Mouse (Mus musculus) gastrocnemius, postnatal 10 days (tissue): Measurements from ENCODE around the gene Tbck. TPM values are rescaled to one million over a fixed set of nuclear protein-coding genes. Genes with fewer than 3 reads are reported as not detected.

ENCODE experiments used
- DNase-seq: peaks from one replicate; pipeline ENCODE4 v3.0.0; 2021; ENCODE audit warnings: mixed read lengths
- total RNA-seq, 2 experiments: library from RNA; stranded (reverse); gene quantifications; 2 replicates each; pipeline ENCODE4 v1.2.3; 2021

Tbck gene
- total RNA-seq, 2 experiments from 2014 or later = 11.0 to 11.1 TPM

DNA sequence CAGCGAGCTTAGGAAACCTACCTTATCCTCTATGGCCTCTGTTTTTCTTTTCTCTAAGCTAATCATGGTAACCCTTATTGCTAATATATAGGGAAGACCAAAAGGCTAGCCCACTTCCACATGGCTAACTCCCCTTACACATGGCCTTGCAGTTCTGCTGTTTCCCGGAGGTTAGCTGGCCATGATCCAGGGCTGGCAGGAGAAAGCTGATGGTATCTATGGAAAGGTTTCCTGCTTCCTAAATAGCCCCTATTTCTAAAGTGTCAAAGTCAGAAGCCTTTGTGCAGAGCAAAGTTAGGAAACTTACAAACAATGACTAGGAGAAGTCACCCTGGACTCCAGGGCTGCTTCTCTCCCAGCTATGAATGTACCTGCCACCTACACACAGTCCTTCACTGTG is 184.9 kb downstream of the Tbck start:
- peak; percentile 16 for DNase-seq

GRCm38 (mm10) chr3:132870079-132870478 is 186.1 kb downstream of the Tbck start:
- DNase-seq = no peak

DNA sequence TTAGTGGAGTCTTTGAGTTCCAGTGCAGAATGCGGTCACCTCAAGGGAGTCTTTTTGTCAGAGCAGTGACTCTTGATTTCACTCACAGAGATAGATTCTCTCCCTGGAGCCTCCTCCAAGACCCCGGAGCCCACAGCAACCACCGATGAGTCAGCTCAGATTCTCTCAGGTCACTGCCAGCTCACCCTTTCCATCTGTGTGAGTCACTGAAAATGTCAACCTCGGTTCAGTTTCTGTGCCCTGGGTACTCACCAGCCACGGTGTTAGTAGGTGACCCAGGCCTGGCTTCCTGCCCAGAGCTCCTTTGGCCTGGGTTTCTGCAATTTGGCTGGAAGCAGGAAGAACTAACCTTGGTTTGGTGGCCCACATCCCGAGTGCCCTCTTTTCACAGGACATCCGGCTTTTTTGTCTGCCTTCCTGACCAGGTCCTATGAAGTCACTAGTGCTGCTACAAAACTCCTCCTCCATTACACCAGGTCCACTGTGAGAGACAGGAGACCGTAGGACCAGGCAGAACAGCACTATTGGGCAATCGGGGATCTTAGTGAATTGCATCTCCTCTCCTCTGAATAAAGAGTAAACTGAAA is 187.5 kb downstream of the Tbck start:
- DNase-seq = peak; percentile 28

DNA sequence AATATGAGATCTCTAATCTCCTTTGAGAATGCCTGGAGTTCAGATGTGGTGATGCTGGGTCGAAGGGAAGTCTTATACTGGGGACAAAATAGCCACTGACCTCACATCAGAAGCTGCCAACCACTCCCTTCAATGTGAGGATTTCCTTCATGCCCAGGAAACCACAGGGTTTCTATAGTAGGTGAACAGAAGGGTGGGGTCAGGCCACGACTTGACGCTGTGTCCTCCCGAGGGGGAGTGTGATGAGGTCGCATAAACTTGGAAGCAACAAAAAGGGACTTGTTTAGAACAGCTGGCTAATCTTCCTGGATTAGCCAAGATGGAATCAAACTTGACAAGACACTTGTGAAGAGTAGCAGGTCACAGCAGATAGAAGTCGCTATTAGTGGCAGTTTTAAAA is 189.3 kb downstream of the Tbck start:
- no peak for DNase-seq

DNA sequence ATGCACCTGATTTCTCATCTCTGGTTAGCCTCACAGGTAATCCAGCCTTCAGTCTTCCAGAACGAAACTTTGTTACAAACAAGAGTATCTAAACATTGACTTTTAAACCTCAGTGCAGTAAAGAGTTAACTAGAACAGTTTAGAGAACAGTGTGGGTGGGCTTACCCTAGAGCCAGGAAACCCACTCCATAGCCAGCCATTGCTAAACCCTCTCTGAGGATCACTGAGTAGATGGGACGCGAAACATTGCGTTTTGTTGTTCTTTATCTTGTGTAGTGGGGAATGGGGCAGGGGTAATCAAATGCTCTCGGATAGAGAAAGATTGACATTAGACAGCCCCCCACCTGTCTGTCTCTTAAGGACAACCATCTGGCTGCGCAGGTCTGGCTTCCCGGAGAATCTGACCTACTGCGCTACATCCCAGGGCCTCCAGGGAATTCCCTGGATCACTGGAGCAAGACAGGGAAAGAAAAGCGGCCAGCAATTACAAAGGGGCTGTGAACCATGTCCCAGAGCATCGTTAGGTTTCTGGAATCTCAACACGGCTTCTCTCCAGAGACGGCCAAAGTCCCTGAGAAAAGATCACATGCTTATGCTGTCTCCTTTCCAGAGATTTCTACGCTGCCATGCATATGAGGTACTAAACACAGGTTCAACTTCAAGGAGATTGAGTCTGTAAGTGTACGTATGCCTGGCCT is 192.2 kb downstream of the Tbck start:
- no peak for DNase-seq

DNA sequence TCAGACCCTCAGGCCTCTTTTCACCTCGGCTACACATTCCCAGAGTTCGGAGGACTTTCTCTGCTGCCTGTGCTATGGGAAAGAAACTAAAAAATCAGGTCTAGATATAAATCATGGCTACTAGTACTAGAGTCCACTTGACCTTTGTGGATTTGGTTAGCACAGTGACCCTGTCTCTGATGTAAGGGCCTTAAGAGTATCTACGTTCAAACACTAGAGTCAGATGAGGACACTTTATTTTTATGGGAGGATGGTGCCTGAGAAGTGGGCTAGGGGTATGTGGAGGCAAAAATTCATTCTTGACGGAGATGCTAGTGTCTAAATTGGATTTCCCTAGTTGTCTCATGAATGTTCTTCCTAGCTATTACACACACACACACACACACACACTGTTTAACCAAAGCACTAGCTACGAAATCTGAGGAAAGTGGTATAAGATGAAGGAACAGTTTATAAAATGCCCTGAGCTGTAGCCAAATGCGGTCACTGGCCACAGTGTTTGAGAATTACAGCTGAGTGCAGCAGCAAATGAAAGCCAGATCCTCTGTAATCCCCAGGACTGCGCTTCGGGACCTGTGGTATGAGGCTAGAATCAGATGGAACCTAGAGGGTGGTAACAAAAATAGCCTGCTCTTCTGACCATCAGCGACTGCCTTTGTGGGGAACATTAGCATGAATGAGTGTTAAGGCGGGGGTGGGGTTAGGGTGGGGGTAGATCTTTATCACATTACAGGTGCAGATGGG is 193.2 kb downstream of the Tbck start:
- DNase-seq = no peak

- DNase-seq = no peak
Measured at GRCm38 (mm10) chr3:132880361-132880760, 196.4 kb downstream of the Tbck start.

DNA sequence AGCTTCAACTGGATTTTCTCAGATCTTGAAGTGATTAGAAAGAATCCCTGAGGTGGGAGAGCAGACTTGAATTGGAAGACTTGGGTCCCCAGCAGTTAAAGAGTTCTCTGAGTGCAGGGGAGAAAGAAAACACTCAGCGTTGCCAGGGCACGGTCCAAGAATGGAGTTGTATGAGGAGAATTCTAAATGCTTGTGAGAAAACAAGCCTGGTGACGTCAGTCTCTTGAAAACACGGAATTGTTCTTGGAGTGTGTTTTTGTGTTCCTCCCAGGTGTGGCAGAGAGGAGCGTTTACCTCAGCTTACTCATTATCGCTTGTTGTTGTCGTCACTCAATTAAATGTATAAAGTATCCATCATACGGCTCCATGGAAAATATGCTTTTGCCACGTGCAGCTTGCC is 196.9 kb downstream of the Tbck start:
- DNase-seq = no peak

- DNase-seq = no peak
Measured at GRCm38 (mm10) chr3:132883256-132883655, 199.3 kb downstream of the Tbck start.

DNA sequence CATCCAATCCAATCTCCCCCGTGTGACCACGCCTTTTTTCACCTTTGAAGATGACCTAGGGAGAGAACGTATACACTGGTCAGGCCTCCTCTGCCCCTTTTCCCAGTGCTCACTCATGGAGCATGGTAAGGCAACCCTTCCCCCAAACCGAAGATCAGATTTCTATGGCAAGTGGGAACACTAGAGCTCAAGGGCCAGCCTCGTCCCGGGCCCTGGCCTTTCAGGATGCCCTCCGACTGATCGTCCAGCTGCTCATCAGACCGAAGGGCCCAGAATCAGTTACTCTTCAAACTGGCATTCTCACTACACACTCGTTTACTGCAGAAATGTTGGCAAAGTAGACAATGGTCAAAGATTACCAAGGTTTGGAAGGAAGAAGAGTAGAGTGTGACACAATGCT is 200.5 kb downstream of the Tbck start:
- no peak for DNase-seq

- no peak for DNase-seq
Measured at GRCm38 (mm10) chr3:132886419-132887050, 202.6 kb downstream of the Tbck start.

- no peak for DNase-seq
Measured at GRCm38 (mm10) chr3:132887074-132887848, 203.3 kb downstream of the Tbck start.

Other genes starting within 250 kb of the Tbck start
- not detected for gene Gimd1, start 54.3 kb upstream of the Tbck start, total RNA-seq
- 10 to 100 TPM; 61.2 to 69.8 TPM for gene Aimp1, start 226 bp downstream of the Tbck start, total RNA-seq